ENCODE assay signal across 8 mouse cellular contexts in genomic region chrX:150458766-150459350, GRCm38 (mm10). TPM values are rescaled to one million over a fixed set of nuclear protein-coding genes. Genes with fewer than 3 reads are reported as not detected.
DNase-seq lines count a peak whose midpoint lies in the region; ATAC-seq and TF ChIP-seq lines count a peak whose summit lies in the region.

Tmem29 (minus strand) TSS chrX:150459154.

- H3K4me3 ChIP-seq in CH12.LX (replicated peaks in 1 of 3; ENCODE audit: low read depth in 2 of 3, low read length in 2 of 3, poor library complexity in 1 of 3): peak within 1 kb of the TSS; percentile 54 to 66 (median 61)
- peak within 1 kb of the TSS; percentile 39 for H3K4me3 ChIP-seq in forebrain, embryonic 13.5 days
- peak within 1 kb of the TSS; percentile 58 for H3K4me3 ChIP-seq in liver, postnatal 0 days (ENCODE audit: low read depth, low read length)
- H3K4me3 ChIP-seq in neural tube, embryonic 14.5 days (ENCODE audit: low read depth, low read length): peak within 1 kb of the TSS; percentile 38

- peak; percentile 79 for DNase-seq in CH12.LX (ENCODE audit: extremely low read depth)
- peak; percentile 79 for DNase-seq in c-Kit-positive CD71-positive TER-119-positive erythroid progenitor cells, embryonic 14.5 days (ENCODE audit: low spot score)
- peak; percentile 92 to 94 for DNase-seq in heart, postnatal 10 days
- DNase-seq in large intestine, adult 2 months (ENCODE audit: low read depth, low spot score): peak; percentile 56
- peak; percentile 86 for DNase-seq in liver, postnatal 0 days
- peak; percentile 84 for DNase-seq in testis, postnatal 10 days (ENCODE audit: low spot score)

- peak; percentile 96 for ATAC-seq in forebrain, embryonic 13.5 days
- ATAC-seq in liver, postnatal 0 days: peak; percentile 99
- ATAC-seq in neural tube, embryonic 14.5 days (ENCODE audit: low read depth): peak; percentile 95

- H3K27me3 ChIP-seq in CH12.LX (replicated peaks): no peaks in the 10 kb centered on the region
- H3K27me3 ChIP-seq in forebrain, embryonic 13.5 days: no peaks in the 10 kb centered on the region
- no peaks in the 10 kb centered on the region for H3K27me3 ChIP-seq in liver, postnatal 0 days (ENCODE audit: insufficient read depth, low read length)
- no peaks in the 10 kb centered on the region for H3K27me3 ChIP-seq in neural tube, embryonic 14.5 days (ENCODE audit: control insufficient read depth, insufficient read depth, low read length)

- TF ChIP-seq EP300 in CH12.LX (IDR thresholded peaks at IDR 0.05; ENCODE audit: low read length): no peak
- peak; percentile 77 for TF ChIP-seq EP300 in liver, postnatal 0 days (IDR thresholded peaks at IDR 0.05; ENCODE audit: low read depth)

- peak within 1 kb of the TSS; percentile 91 for H3K9ac ChIP-seq in CH12.LX (ENCODE audit: insufficient read depth, low read depth)
- H3K9ac ChIP-seq in forebrain, embryonic 13.5 days: peak within 1 kb of the TSS; percentile 56
- peak within 1 kb of the TSS; percentile 54 for H3K9ac ChIP-seq in liver, postnatal 0 days (replicated peaks)
- 0 out of 2 replicates have a peak within 1 kb of the TSS, but pooled peaks have one; percentile 32 for H3K9ac ChIP-seq in neural tube, embryonic 14.5 days (replicated peaks; ENCODE audit: low read depth, low read length)

- peak; percentile 11 to 66; a peak in 2 of 4 replicates for TF ChIP-seq CTCF in CH12.LX (conservative IDR thresholded peaks at IDR 0.05 in 1 of 2, IDR thresholded peaks at IDR 0.05 in 1 of 2; ENCODE audit: low read depth in 2 of 2, low read length in 2 of 2)
- TF ChIP-seq CTCF in liver, postnatal 0 days (IDR thresholded peaks at IDR 0.05; ENCODE audit: low read depth): peak; percentile 78

- 0 out of 2 replicates have a peak, but pooled peaks cover 2% of the 10 kb centered on the region for H3K79me2 ChIP-seq in CH12.LX (replicated peaks; ENCODE audit: control insufficient read depth, extremely low read depth, insufficient read depth, poor library complexity, severe bottlenecking)

- TF ChIP-seq POLR2A in CH12.LX (IDR thresholded peaks at IDR 0.05; ENCODE audit: low read depth, low read length): peak; percentile 61

- H3K4me2 ChIP-seq in CH12.LX (ENCODE audit: insufficient read depth, low read depth, poor library complexity, severe bottlenecking): peak within 1 kb of the TSS; percentile 61; the same call in 1 of the 2 replicates
- peak within 1 kb of the TSS; percentile 52 for H3K4me2 ChIP-seq in forebrain, embryonic 13.5 days
- H3K4me2 ChIP-seq in liver, postnatal 0 days (ENCODE audit: low read depth, low read length): peak within 1 kb of the TSS; percentile 72
- H3K4me2 ChIP-seq in neural tube, embryonic 14.5 days (ENCODE audit: low read depth, low read length): peak within 1 kb of the TSS; percentile 46

- no peaks in the 10 kb centered on the region for H3K9me3 ChIP-seq in CH12.LX (replicated peaks; ENCODE audit: low read length)
- no peaks in the 10 kb centered on the region for H3K9me3 ChIP-seq in forebrain, embryonic 13.5 days (replicated peaks)
- no peaks in the 10 kb centered on the region for H3K9me3 ChIP-seq in liver, postnatal 0 days (ENCODE audit: low read length)
- no peaks in the 10 kb centered on the region for H3K9me3 ChIP-seq in neural tube, embryonic 14.5 days (ENCODE audit: control insufficient read depth, low read length)

- intact Hi-C loops in heart, postnatal 10 days (cut with DNase I): loop anchor here (1.0 to 5.0 kb wide), 2 partner anchors 19 to 152 kb away; no protein-coding TSS in a partner anchor

- no peaks in the 10 kb centered on the region for H3K36me3 ChIP-seq in CH12.LX (replicated peaks in 1 of 2; ENCODE audit: control insufficient read depth in 1 of 2, insufficient read depth in 1 of 2, low read length in 1 of 2)
- no peaks in the 10 kb centered on the region for H3K36me3 ChIP-seq in forebrain, embryonic 13.5 days (ENCODE audit: poor library complexity, severe bottlenecking)
- no peaks in the 10 kb centered on the region for H3K36me3 ChIP-seq in liver, postnatal 0 days (replicated peaks; ENCODE audit: insufficient read depth, low read length)
- H3K36me3 ChIP-seq in neural tube, embryonic 14.5 days (ENCODE audit: control insufficient read depth, insufficient read depth, low read length): no peaks in the 10 kb centered on the region

- 2% methylated on average over 30 of the region's 30 CpGs for WGBS in forebrain, embryonic 13.5 days
- under 1% methylated on average over 30 of the region's 30 CpGs for WGBS in large intestine, adult 2 months
- under 1% methylated on average over 30 of the region's 30 CpGs for WGBS in liver, postnatal 0 days (ENCODE audit: insufficient replicate concordance)
- under 1% methylated on average over 30 of the region's 30 CpGs for WGBS in neural tube, embryonic 14.5 days

- in situ Hi-C loops in CH12.LX (cut with MboI; ENCODE audit: low pct_ligation_motif_present, low pct_unique_long_range_greater_than_20kb, low sequenced_read_pairs): no loop called here

- peak; percentile 73 for TF ChIP-seq RAD21 in CH12.LX (IDR thresholded peaks at IDR 0.05; ENCODE audit: low read depth, low read length)

- dilution Hi-C loops in CH12.LX (cut with MboI; ENCODE audit: extremely low pct_ligation_motif_present, extremely low pct_unique_long_range_greater_than_20kb, low sequenced_read_pairs): no loop called here

- H3K4me1 ChIP-seq in CH12.LX (ENCODE audit: control insufficient read depth in 1 of 2, insufficient read depth in 2 of 2): no peaks in the 10 kb centered on the region
- H3K4me1 ChIP-seq in forebrain, embryonic 13.5 days: no peaks in the 10 kb centered on the region
- no peaks in the 10 kb centered on the region for H3K4me1 ChIP-seq in liver, postnatal 0 days (ENCODE audit: insufficient read depth)
- H3K4me1 ChIP-seq in neural tube, embryonic 14.5 days (ENCODE audit: control insufficient read depth, insufficient read depth, low read length): peaks cover 3% of the 10 kb centered on the region; the same call in 1 of the 2 replicates

- peak within 1 kb of the TSS; percentile 58 for H3K27ac ChIP-seq in CH12.LX (ENCODE audit: insufficient read depth, low read depth)
- peak within 1 kb of the TSS; percentile 59; the same call in 1 of the 2 replicates for H3K27ac ChIP-seq in forebrain, embryonic 13.5 days
- peak within 1 kb of the TSS; percentile 60; the same call in 1 of the 2 replicates for H3K27ac ChIP-seq in liver, postnatal 0 days (ENCODE audit: low read depth)
- H3K27ac ChIP-seq in neural tube, embryonic 14.5 days (ENCODE audit: low read depth, low read length): peak within 1 kb of the TSS; percentile 82

TF ChIP-seq in CH12.LX, 34 proteins besides CTCF, POLR2A, EP300 and RAD21:
- peak; percentile 55; the same call in 1 of the 2 replicates for TF ChIP-seq NELFE (IDR thresholded peaks at IDR 0.05; ENCODE audit: low read depth, low read length)
- TF ChIP-seq ETS1 (conservative IDR thresholded peaks at IDR 0.05; ENCODE audit: low read depth, low read length): peak; percentile 67
- TF ChIP-seq MXI1 (IDR thresholded peaks at IDR 0.05; ENCODE audit: low read depth, low read length): no peak
- peak; percentile 82 for TF ChIP-seq HCFC1 (IDR thresholded peaks at IDR 0.05; ENCODE audit: low read depth, low read length)
- peak; percentile 82 for TF ChIP-seq NRF1 (IDR thresholded peaks at IDR 0.05; ENCODE audit: low read depth, low read length)
- peak; percentile 66; the same call in 1 of the 2 replicates for TF ChIP-seq UBTF (IDR thresholded peaks at IDR 0.05; ENCODE audit: low read depth, low read length)
- TF ChIP-seq TBP (conservative IDR thresholded peaks at IDR 0.05; ENCODE audit: low read depth, low read length): peak; percentile 45; the same call in 1 of the 2 replicates
- peak; percentile 100 for TF ChIP-seq ZNF384 (IDR thresholded peaks at IDR 0.05; ENCODE audit: low read depth, low read length)
- 0 out of 2 replicates have a peak, but pooled peaks have one; percentile 18 for TF ChIP-seq MAX (IDR thresholded peaks at IDR 0.05; ENCODE audit: low read length)
- peak; percentile 78; the same call in 1 of the 2 replicates for TF ChIP-seq KAT2A (IDR thresholded peaks at IDR 0.05; ENCODE audit: insufficient replicate concordance, low read length)
- TF ChIP-seq MAZ (IDR thresholded peaks at IDR 0.05; ENCODE audit: low read depth, low read length): peak; percentile 88; the same call in 1 of the 2 replicates
- no peak for TF ChIP-seq USF2 (conservative IDR thresholded peaks at IDR 0.05; ENCODE audit: low read depth, low read length)
- TF ChIP-seq TCF12 (IDR thresholded peaks at IDR 0.05; ENCODE audit: low read depth, low read length): peak; percentile 36; the same call in 1 of the 2 replicates
- TF ChIP-seq ELF1 (IDR thresholded peaks at IDR 0.05; ENCODE audit: low read depth, low read length): peak; percentile 58
- TF ChIP-seq SMC3 (IDR thresholded peaks at IDR 0.05; ENCODE audit: low read depth, low read length): peak; percentile 26
- no peak for TF ChIP-seq SIN3A (IDR thresholded peaks at IDR 0.05; ENCODE audit: low read length)
- TF ChIP-seq ZMIZ1 (IDR thresholded peaks at IDR 0.05; ENCODE audit: low read depth, low read length): no peak
- no peak for TF ChIP-seq MYC (IDR thresholded peaks at IDR 0.05; ENCODE audit: low read depth, low read length)

RNA-seq across cellular contexts. Expression of gene Tmem29, which starts in this region (rescaled TPM):
- total RNA-seq in CH12.LX (2012; rRNA removed) (13.0 and 17.9 TPM in 2 replicates), CH12.LX (2014; rRNA removed) (57.0 and 57.2 TPM in 2 replicates)
- 38.3 and 45.0 TPM in 2 replicates for polyA plus RNA-seq in CH12.LX (2012; ENCODE audit: insufficient read length, low read depth)
- polyA plus RNA-seq in forebrain, embryonic 13.5 days (2015; fragmentation: Nextera tagmentation; extraction: Ambion mirVana): 53.7 and 56.1 TPM in 2 replicates
- total RNA-seq in heart, postnatal 10 days (2021): 1 to 10 TPM; 6.2 to 7.8 TPM
- 4.1 and 4.2 TPM in 2 replicates for polyA plus RNA-seq in large intestine, adult 2 months (2012; rRNA removed)
- 9.9 and 10.0 TPM in 2 replicates for polyA plus RNA-seq in liver, postnatal 0 days (2015; fragmentation: Nextera tagmentation; extraction: Ambion mirVana)
- 76.2 and 93.6 TPM in 2 replicates for polyA plus RNA-seq in neural tube, embryonic 14.5 days (2014; fragmentation: Nextera tagmentation; extraction: Ambion mirVana)

Comparison
In these comparisons a context has a peak if more than half of its experiments do, and no peak if none do; other contexts are left out.
1. Peak in every context shown above with its lines: DNase-seq, ATAC-seq, H3K4me3 ChIP-seq and H3K27ac ChIP-seq.
2. H3K9ac ChIP-seq: peak in every context shown above with its lines; median percentile 91 in CH12.LX; 56 in forebrain, embryonic 13.5 days; 54 in liver, postnatal 0 days; 32 in neural tube, embryonic 14.5 days.